Mouse (Mus musculus): ENCODE measurements around the gene Anks1. TPM values are rescaled to one million over a fixed set of nuclear protein-coding genes. Genes with fewer than 3 reads are reported as not detected.

Anks1 gene
- polyA plus RNA-seq, 1 experiment from 2014 or later: 67.3 TPM

GRCm38 (mm10) chr17:28093837-28094236 is 184.7 kb downstream of the Anks1 start:
- H3K9ac ChIP-seq (replicated peaks): no peak overlapping the region
- H3K27ac ChIP-seq: no peak overlapping the region
- H3K9me3 ChIP-seq: peaks cover 2% of the 10 kb centered on the region; the same call in 1 of the 2 replicates
- no peaks in the 10 kb centered on the region for H3K4me1 ChIP-seq (replicated peaks)
- ATAC-seq: no peak
- WGBS: 70% methylated on average over 3 of the region's 3 CpGs
- no peak overlapping the region for H3K4me3 ChIP-seq (replicated peaks)
- H3K4me2 ChIP-seq (replicated peaks): no peak overlapping the region
- H3K36me3 ChIP-seq: no peaks in the 10 kb centered on the region
- no peaks in the 10 kb centered on the region for H3K27me3 ChIP-seq

- no peak overlapping the region for H3K4me3 ChIP-seq (replicated peaks)
- no peaks in the 10 kb centered on the region for H3K36me3 ChIP-seq
- H3K4me2 ChIP-seq (replicated peaks): no peak overlapping the region
- H3K4me1 ChIP-seq (replicated peaks): peaks cover 5% of the 10 kb centered on the region
- no peaks in the 10 kb centered on the region for H3K27me3 ChIP-seq
- no peak overlapping the region for H3K27ac ChIP-seq
- H3K9me3 ChIP-seq: peaks cover 2% of the 10 kb centered on the region; the same call in 1 of the 2 replicates
- no peak for ATAC-seq
- WGBS: 86% methylated on average over 10 of the region's 10 CpGs
- H3K9ac ChIP-seq (replicated peaks): no peak overlapping the region
Observed at GRCm38 (mm10) chr17:28096418-28096817, 187.3 kb downstream of the Anks1 start.

DNA sequence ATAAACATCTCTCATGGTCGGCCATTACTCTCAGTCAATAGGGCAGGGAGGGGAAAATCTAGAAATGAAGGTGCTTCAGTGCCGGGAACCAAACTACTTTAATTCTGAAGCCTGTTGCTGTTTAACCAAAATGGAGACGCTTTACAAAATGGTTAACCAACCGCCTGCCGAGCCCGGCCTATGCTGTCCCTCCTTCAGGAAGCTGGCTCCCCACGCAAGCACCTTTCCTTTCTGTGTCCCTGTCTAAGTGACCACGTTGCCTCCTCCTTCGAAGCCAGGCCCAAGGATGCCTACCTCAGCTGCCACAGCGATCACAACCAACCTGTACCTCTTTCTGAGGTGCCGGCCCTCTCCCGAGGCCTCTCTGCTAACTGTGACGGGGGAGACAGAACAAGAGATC is 188.2 kb downstream of the Anks1 start:
- H3K36me3 ChIP-seq: no peaks in the 10 kb centered on the region
- no peak overlapping the region for H3K9ac ChIP-seq (replicated peaks)
- no peak overlapping the region for H3K4me2 ChIP-seq (replicated peaks)
- peaks cover 1% of the 10 kb centered on the region; the same call in 1 of the 2 replicates for H3K9me3 ChIP-seq
- H3K27me3 ChIP-seq: no peaks in the 10 kb centered on the region
- ATAC-seq: no peak
- peaks cover 14% of the 10 kb centered on the region for H3K4me1 ChIP-seq (replicated peaks)
- no peak overlapping the region for H3K27ac ChIP-seq
- WGBS: 94% methylated on average over 13 of the region's 13 CpGs
- H3K4me3 ChIP-seq (replicated peaks): no peak overlapping the region

- 70% methylated on average over 3 of the region's 3 CpGs for WGBS
- no peak for ATAC-seq
- H3K4me1 ChIP-seq (replicated peaks): peaks cover 15% of the 10 kb centered on the region
Observed at GRCm38 (mm10) chr17:28099086-28099485, 190.0 kb downstream of the Anks1 start.

DNA sequence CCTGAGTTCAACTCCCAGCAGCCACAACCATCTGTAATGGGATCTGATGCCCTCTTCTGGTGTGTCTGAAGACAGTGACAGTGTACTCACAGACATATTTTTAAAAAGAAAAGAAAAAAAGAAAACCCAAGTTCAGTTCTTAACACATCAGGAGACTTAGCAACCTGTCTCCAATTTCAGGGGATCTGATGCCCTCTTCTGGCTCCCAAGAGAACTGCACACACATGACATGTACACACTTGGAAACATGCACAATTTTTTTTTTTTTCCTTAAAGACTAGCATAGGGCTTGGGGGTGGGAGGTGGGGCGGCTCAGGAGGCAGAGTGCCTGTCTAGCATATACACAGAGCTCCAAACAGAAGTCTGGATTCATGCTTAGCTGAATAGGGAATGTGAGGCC is 191.6 kb downstream of the Anks1 start:
- ATAC-seq: no peak
- Histone ChIP-seq H3K36me3 (no peaks in the 10 kb centered on the region), H3K4me1 (replicated peaks) (peaks cover 15% of the 10 kb centered on the region), H3K27ac (peak overlapping the region; percentile 63), H3K27me3 (no peaks in the 10 kb centered on the region), H3K9me3 (no peaks in the 10 kb centered on the region), H3K4me2 (replicated peaks) (no peak overlapping the region), H3K4me3 (replicated peaks) (no peak overlapping the region), H3K9ac (replicated peaks) (no peak overlapping the region)
- 96% methylated on average over 1 of the region's 1 CpGs for WGBS

More at GRCm38 (mm10) chr17:28099086-28099485, 190.0 kb downstream of the Anks1 start:
- H3K36me3 ChIP-seq: no peaks in the 10 kb centered on the region
- H3K27me3 ChIP-seq: no peaks in the 10 kb centered on the region
- no peak overlapping the region for H3K4me3 ChIP-seq (replicated peaks)
- no peak overlapping the region for H3K27ac ChIP-seq
- no peak overlapping the region for H3K4me2 ChIP-seq (replicated peaks)
- no peaks in the 10 kb centered on the region for H3K9me3 ChIP-seq
- no peak overlapping the region for H3K9ac ChIP-seq (replicated peaks)

DNA sequence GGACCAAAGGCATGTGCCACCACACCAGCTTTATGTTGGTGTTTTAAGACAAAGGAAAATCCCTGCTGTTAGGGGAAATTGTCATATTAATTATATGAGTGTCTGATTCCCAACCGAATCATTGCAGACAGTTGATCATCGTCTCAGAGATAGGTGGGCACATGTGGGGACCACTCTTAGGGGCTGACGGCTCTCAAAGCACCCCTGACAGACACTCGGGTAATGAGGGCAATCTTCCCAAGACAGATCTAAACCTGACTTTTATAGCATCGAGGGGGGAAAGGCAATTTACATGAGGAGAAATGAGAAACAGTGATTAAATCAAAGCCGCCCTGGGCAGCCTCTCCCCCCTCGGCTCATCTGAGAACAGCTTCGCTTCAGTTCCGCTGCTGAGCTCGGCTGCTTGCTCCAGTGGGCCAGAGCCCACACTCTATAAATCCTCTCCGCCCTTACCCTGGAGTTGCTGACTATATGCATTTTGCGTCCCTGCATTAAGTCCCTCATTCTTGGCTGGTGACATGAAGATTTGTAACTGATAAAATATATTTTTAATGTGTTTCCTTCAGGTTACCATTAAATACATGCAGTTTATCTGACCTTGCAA is 192.3 kb downstream of the Anks1 start:
- Histone ChIP-seq H3K9ac (replicated peaks) (no peak overlapping the region), H3K27ac (peak overlapping the region; percentile 63), H3K36me3 (no peaks in the 10 kb centered on the region), H3K27me3 (no peaks in the 10 kb centered on the region), H3K9me3 (no peaks in the 10 kb centered on the region), H3K4me2 (replicated peaks) (no peak overlapping the region), H3K4me3 (replicated peaks) (no peak overlapping the region), H3K4me1 (replicated peaks) (peaks cover 15% of the 10 kb centered on the region)
- no peak for ATAC-seq
- 24% methylated on average over 12 of the region's 12 CpGs for WGBS

GRCm38 (mm10) chr17:28101902-28102319 is 192.8 kb downstream of the Anks1 start:
- no peaks in the 10 kb centered on the region for H3K9me3 ChIP-seq
- H3K4me2 ChIP-seq (replicated peaks): no peak overlapping the region
- H3K27ac ChIP-seq: peak overlapping the region; percentile 63
- H3K36me3 ChIP-seq: no peaks in the 10 kb centered on the region
- H3K4me1 ChIP-seq (replicated peaks): peaks cover 16% of the 10 kb centered on the region
- no peak overlapping the region for H3K9ac ChIP-seq (replicated peaks)
- ATAC-seq: peak; percentile 65
- no peak overlapping the region for H3K4me3 ChIP-seq (replicated peaks)
- 8% methylated on average over 10 of the region's 10 CpGs for WGBS
- no peaks in the 10 kb centered on the region for H3K27me3 ChIP-seq

DNA sequence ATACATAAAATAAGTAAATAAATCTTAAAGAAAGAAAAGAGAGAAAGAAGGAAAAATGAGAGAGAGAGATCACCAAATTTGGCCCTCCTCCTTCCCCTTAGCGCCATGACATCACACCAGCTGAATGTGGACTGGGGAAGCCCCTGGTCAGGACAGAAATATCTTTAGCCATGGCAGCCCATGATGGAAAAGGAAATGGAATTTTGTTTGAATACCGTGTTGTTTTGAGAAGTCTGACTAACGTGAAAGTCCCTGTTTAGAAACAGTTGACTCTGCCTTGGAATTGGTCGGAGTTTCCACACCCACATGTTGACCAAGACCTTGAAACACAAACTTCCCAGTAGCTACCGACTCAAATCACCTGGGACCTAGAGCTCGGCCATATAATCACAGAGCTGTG is 195.3 kb downstream of the Anks1 start:
- no peaks in the 10 kb centered on the region for H3K27me3 ChIP-seq
- 90% methylated on average over 6 of the region's 6 CpGs for WGBS
- H3K27ac ChIP-seq: no peak overlapping the region
- no peaks in the 10 kb centered on the region for H3K36me3 ChIP-seq
- H3K9ac ChIP-seq (replicated peaks): no peak overlapping the region
- no peak overlapping the region for H3K4me2 ChIP-seq (replicated peaks)
- no peak for ATAC-seq
- peaks cover 23% of the 10 kb centered on the region for H3K4me1 ChIP-seq (replicated peaks)
- H3K9me3 ChIP-seq: no peaks in the 10 kb centered on the region
- H3K4me3 ChIP-seq (replicated peaks): no peak overlapping the region

DNA sequence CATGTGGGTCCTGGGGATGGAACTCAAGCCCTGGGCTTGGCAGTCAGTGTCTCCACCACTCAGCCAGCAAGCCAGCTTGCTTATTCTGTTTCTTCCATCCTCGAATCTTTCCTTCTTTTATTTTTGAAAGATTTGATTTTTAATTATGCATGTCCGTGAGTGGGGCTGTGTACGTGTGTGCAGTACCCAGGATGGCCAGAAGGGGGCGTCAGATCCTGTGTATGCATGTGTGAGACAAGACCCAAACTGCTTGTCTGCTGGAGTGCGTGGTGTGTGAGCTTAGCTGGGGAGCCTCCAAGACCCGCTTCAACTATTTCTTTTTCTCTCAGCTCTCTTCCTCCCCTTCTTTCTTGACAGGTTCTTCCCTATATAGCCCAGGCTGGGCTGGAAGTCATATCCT is 197.2 kb downstream of the Anks1 start:
- Histone ChIP-seq H3K27me3 (no peaks in the 10 kb centered on the region), H3K36me3 (no peaks in the 10 kb centered on the region), H3K9ac (replicated peaks) (no peak overlapping the region), H3K4me2 (replicated peaks) (no peak overlapping the region), H3K4me1 (replicated peaks) (peaks cover 22% of the 10 kb centered on the region), H3K4me3 (replicated peaks) (no peak overlapping the region), H3K27ac (no peak overlapping the region), H3K9me3 (no peaks in the 10 kb centered on the region)
- no peak for ATAC-seq
- 83% methylated on average over 6 of the region's 6 CpGs for WGBS

- no peak overlapping the region for H3K4me3 ChIP-seq (replicated peaks)
- peaks cover 13% of the 10 kb centered on the region for H3K4me1 ChIP-seq (replicated peaks)
- ATAC-seq: no peak
- no peak overlapping the region for H3K27ac ChIP-seq
- WGBS: 6% methylated on average over 14 of the region's 14 CpGs
- no peaks in the 10 kb centered on the region for H3K9me3 ChIP-seq
- no peaks in the 10 kb centered on the region for H3K36me3 ChIP-seq
- no peaks in the 10 kb centered on the region for H3K27me3 ChIP-seq
- no peak overlapping the region for H3K9ac ChIP-seq (replicated peaks)
- no peak overlapping the region for H3K4me2 ChIP-seq (replicated peaks)
Observed at GRCm38 (mm10) chr17:28107275-28107674, 198.2 kb downstream of the Anks1 start.

DNA sequence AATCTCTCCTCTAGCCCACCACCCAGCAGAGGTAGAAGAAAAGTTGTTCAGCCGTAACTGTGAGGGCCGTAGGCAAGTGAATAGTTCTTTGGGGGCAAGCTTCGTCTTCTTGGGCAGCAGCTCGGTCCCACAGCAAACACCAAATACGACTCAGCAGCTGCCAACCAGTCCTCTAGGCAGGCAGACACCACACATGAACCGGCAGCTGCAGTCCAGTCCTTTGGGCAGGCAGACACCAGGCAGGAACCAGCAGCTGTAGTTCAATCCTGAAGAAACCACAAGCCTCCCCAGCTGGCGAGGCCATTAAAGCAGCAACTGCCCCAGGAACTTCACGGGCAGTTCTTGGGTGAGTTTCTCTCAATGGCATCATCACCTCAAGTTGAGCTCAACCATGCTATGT is 203.2 kb downstream of the Anks1 start:
- H3K27me3 ChIP-seq: no peaks in the 10 kb centered on the region
- no peak overlapping the region for H3K27ac ChIP-seq
- 92% methylated on average over 8 of the region's 8 CpGs for WGBS
- H3K9ac ChIP-seq (replicated peaks): no peak overlapping the region
- ATAC-seq: no peak
- peaks cover 12% of the 10 kb centered on the region for H3K4me1 ChIP-seq (replicated peaks)
- 0 out of 2 replicates have a peak, but pooled peaks cover 2% of the 10 kb centered on the region for H3K9me3 ChIP-seq
- no peak overlapping the region for H3K4me3 ChIP-seq (replicated peaks)
- H3K36me3 ChIP-seq: no peaks in the 10 kb centered on the region
- H3K4me2 ChIP-seq (replicated peaks): no peak overlapping the region
